Mouse (Mus musculus): ENCODE measurements at regions not wholly inside any gene's neighbourhood (a gene's known extent, or its start where the extent isn't known, plus 50 kb on each side); places are given as distances from the start of the nearest gene placed in this dataset.
A peak's percentile ranks its signal among the peaks of the same experiment; 100 is the strongest.

DNA sequence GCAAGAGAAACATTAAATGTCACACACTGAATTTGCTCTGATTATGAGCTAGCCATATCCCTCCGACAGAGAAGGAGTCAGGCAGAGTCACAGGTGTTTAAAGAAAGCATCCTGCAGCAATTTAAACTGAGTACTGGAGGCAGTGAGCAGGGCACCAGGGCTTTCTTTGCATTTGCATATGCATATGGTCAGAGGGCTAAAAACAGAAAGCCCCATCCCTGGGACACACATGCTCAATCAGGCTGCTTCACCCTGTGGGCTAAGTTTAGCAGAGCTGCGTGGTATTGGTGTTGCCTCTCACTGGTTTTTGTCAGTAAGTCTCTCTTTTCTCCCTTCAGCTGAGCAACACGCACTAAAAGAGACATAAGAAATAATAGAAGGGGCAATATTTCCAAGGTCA lies 289.9 kb upstream of the Rps6ka3 start:
- Histone ChIP-seq H3K27ac (peak overlapping the region; percentile 84), H3K4me3 (no peak overlapping the region)
- TF ChIP-seq CTCF (conservative IDR thresholded peaks at IDR 0.05): no peak
- DNase-seq (ENCODE audit: low spot score in 2 of 2): no peak

GRCm38 (mm10) chrX:158921424-158921823 lies 288.7 kb upstream of the Rps6ka3 start:
- Histone ChIP-seq H3K4me3 (peak overlapping the region; percentile 37), H3K27ac (peak overlapping the region; percentile 84)
- no peak for DNase-seq (ENCODE audit: low spot score in 2 of 2)
- TF ChIP-seq CTCF (conservative IDR thresholded peaks at IDR 0.05): no peak

DNA sequence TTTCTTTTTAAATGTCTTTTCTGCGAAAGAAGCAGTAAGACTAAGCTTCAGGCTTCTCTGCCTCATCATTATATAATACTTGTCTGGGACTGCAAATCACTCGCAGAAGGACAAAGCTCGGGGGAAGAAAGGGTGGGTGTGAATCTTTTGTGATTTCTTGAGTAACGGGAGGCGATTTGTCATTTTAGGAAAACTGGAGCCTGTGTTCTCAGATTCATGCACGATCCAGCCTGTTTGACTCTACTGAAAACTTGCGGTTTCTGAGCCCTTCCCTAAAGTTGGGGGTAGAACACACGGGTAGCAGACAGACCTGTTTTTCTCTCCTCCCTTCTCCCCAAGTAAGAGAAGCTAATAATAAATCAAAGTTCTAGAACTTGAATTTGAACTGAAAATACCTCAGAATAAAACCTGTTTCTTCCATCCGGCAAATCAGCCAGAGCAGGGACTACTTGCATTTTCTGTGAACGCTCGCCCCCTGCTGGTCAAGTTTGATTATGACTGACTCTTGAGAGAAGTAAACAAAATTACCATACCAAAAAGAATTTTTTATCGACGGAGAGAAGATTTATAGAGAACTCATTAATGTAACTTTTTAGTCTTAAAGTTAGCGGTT lies 288.2 kb upstream of the Rps6ka3 start:
- DNase-seq (ENCODE audit: low spot score in 2 of 2): peak; percentile 79 to 86
- Histone ChIP-seq H3K27ac (peak overlapping the region; percentile 86), H3K4me3 (peak overlapping the region; percentile 37)
- TF ChIP-seq CTCF (conservative IDR thresholded peaks at IDR 0.05): peak; percentile 83

GRCm38 (mm10) chrX:158923081-158923561 lies 287.0 kb upstream of the Rps6ka3 start:
- peak overlapping the region; percentile 86 for H3K27ac ChIP-seq
- TF ChIP-seq CTCF (conservative IDR thresholded peaks at IDR 0.05): no peak
- DNase-seq (ENCODE audit: low spot score in 2 of 2): peak; percentile 60 to 76
- no peak overlapping the region; the same call in 1 of the 2 replicates for H3K4me3 ChIP-seq

GRCm38 (mm10) chrX:158923657-158924489 lies 286.2 kb upstream of the Rps6ka3 start:
- peak overlapping the region; percentile 86 for H3K27ac ChIP-seq
- no peak overlapping the region; the same call in 1 of the 2 replicates for H3K4me3 ChIP-seq
- DNase-seq (ENCODE audit: low spot score in 2 of 2): no peak
- no peak for TF ChIP-seq CTCF (conservative IDR thresholded peaks at IDR 0.05)

GRCm38 (mm10) chrX:158924490-158925398 lies 285.4 kb upstream of the Rps6ka3 start:
- H3K4me3 ChIP-seq: no peak overlapping the region

DNA sequence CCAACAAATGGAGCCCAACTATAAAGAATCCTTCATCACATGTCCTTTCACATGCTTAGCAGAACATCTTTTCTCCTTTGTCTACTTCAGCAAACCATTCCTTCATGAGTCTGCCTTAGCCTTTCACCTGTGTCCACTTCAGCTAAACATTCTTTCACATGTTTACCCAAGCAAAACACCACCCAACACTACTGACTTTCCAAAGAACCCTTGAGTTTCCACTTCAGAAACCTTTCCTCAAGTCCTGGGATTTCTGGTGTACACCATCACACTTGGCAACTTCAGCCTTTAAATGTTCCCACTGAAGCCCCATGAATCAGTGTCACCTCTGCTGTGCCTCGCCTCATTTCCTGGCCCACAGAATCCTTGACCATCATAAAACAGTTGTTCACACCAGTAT lies 278.2 kb upstream of the Rps6ka3 start:
- no peak for DNase-seq (ENCODE audit: low spot score in 2 of 2)
- Histone ChIP-seq H3K4me3 (no peak overlapping the region), H3K27ac (no peak overlapping the region)
- TF ChIP-seq CTCF (conservative IDR thresholded peaks at IDR 0.05): no peak

More at GRCm38 (mm10) chrX:158924490-158925398, 285.4 kb upstream of the Rps6ka3 start:
- DNase-seq (ENCODE audit: low spot score in 2 of 2): no peak
- peak; percentile 79 for TF ChIP-seq CTCF (conservative IDR thresholded peaks at IDR 0.05)
- H3K27ac ChIP-seq: peak overlapping the region; percentile 86

- Histone ChIP-seq H3K4me3 (no peak overlapping the region), H3K27ac (no peak overlapping the region)
- no peak for TF ChIP-seq CTCF (conservative IDR thresholded peaks at IDR 0.05)
- no peak for DNase-seq (ENCODE audit: low spot score in 2 of 2)
Measured at GRCm38 (mm10) chrX:158947191-158947590, 262.9 kb upstream of the Rps6ka3 start.

- peak in 1 of 2 experiments; percentile 20 for DNase-seq (ENCODE audit: low spot score in 2 of 2)
- H3K4me3 ChIP-seq: no peak overlapping the region
- H3K27ac ChIP-seq: no peak overlapping the region
- TF ChIP-seq CTCF (conservative IDR thresholded peaks at IDR 0.05): peak; percentile 71
Measured at GRCm38 (mm10) chrX:158971726-158972125, 238.4 kb upstream of the Rps6ka3 start.

GRCm38 (mm10) chrX:158976648-158977047 lies 233.5 kb upstream of the Rps6ka3 start:
- Histone ChIP-seq H3K27ac (no peak overlapping the region), H3K4me3 (no peak overlapping the region)
- no peak for DNase-seq (ENCODE audit: low spot score in 2 of 2)
- TF ChIP-seq CTCF (conservative IDR thresholded peaks at IDR 0.05): no peak

GRCm38 (mm10) chrX:158984721-158985120 lies 225.4 kb upstream of the Rps6ka3 start:
- peak in 1 of 2 experiments; percentile 10 for DNase-seq (ENCODE audit: low spot score in 2 of 2)
- TF ChIP-seq CTCF (conservative IDR thresholded peaks at IDR 0.05): no peak
- Histone ChIP-seq H3K27ac (no peak overlapping the region), H3K4me3 (no peak overlapping the region)

- no peak for TF ChIP-seq CTCF (conservative IDR thresholded peaks at IDR 0.05)
- H3K4me3 ChIP-seq: no peak overlapping the region
- no peak for DNase-seq (ENCODE audit: low spot score in 2 of 2)
- no peak overlapping the region for H3K27ac ChIP-seq
Measured at GRCm38 (mm10) chrX:158987676-158988075, 222.4 kb upstream of the Rps6ka3 start.

Measured in layer of hippocampus, adult 2 months (tissue).